Mouse (Mus musculus): Measurements from ENCODE around the gene Dop1b. TPM values are rescaled to one million over a fixed set of nuclear protein-coding genes. Genes with fewer than 3 reads are reported as not detected.

The Dop1b gene
- polyA plus RNA-seq, 1 experiment: 89.3 TPM

DNA sequence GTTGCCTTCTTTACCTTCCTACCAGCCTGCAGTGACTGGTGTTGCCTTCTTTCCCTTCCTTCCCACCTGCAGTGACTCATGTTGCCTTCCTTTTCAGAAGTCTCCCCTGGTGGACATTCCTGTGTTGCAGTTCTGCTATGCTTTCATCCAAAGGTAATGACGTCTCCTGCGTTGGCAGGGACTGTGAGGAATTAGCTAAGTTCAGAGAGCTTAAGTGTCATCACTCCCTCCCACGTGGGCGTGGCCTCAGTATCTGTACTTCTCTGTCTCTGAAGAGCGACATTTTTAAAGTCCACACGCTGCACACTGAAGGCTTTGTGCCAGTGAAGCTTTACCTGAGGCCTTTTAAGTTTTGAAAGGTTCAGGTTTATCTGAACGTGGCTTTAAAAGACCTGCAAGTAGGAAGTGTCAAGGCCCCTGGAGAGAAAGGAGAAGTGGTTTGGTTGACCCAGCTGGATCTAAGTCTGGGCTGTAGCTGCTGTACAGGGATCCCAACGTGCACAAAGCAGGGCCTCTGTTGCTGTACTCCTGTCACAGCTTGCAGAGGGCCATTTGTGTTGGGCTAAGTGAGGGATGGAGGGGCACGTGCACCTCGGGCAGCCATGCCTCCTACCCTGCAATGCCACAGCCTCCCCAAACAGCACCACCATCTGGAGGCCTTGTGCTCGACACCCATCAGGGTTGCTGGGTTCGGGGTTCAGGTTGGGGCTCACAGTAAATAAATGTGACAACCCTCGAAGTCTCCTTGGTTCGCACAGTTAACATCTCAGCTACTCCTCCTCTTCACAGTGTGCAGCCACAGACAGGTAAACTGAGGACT lies 69.2 kb downstream of the Dop1b start:
- Histone ChIP-seq H3K27ac (ENCODE audit: insufficient read depth, low read length) (no peak overlapping the region), H3K4me1 (ENCODE audit: control insufficient read depth, insufficient read depth, low read length) (peaks cover 2% of the 10 kb centered on the region), H3K4me3 (ENCODE audit: insufficient read depth, low read length) (no peak overlapping the region)
- TF ChIP-seq POLR2A (IDR thresholded peaks at IDR 0.05; ENCODE audit: extremely low read depth, insufficient read depth, low read length) (no peak), CTCF (IDR thresholded peaks at IDR 0.05; ENCODE audit: extremely low read depth, insufficient read depth, low read length) (peak; percentile 27; the same call in 1 of the 2 replicates)

DNA sequence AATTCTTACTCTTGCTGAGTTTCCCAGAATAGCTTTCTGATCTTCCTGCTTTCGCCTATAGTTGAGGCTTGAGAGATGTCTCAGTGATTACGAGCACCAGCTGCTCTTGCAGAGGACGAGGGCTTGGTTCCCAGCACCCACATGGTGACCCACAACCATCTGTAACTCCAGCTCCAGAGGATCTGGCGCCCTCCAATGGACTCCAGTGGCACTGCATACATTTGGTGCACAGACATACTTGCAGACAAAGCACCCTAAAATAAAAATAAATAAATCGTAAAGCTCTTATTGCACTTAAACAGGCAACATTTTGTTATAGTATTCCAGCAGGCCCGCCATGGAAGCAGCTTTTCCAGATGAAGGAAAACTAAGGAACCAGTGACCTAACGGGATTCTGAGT lies 72.5 kb downstream of the Dop1b start:
- H3K4me3 ChIP-seq (ENCODE audit: insufficient read depth, low read length): no peak overlapping the region
- no peak overlapping the region for H3K27ac ChIP-seq (ENCODE audit: insufficient read depth, low read length)
- TF ChIP-seq CTCF (IDR thresholded peaks at IDR 0.05; ENCODE audit: extremely low read depth, insufficient read depth, low read length): 0 out of 2 replicates have a peak, but pooled peaks have one; percentile 8
- TF ChIP-seq POLR2A (IDR thresholded peaks at IDR 0.05; ENCODE audit: extremely low read depth, insufficient read depth, low read length): no peak
- H3K4me1 ChIP-seq (ENCODE audit: control insufficient read depth, insufficient read depth, low read length): peaks cover 2% of the 10 kb centered on the region

DNA sequence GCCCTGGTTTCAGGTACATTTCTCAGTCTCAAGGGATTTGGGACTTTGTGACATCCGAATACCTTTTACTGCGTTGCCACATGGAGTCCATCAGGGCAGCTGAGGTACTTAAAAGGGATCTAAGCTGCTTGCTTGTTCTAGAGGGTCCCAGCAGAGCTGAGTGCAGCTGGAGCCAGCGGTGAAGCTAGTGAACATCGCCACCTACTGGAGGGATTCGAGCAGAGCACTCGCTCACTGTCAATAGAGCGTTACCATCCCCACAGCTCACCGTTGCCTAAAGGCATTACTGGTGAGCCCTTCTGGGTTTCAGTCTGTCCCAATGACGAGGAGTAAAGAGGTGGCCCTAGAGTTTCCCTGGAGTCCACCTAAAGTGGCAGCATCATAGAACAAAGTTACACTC lies 74.1 kb downstream of the Dop1b start:
- TF ChIP-seq CTCF (IDR thresholded peaks at IDR 0.05; ENCODE audit: extremely low read depth, insufficient read depth, low read length): peak; percentile 91
- TF ChIP-seq POLR2A (IDR thresholded peaks at IDR 0.05; ENCODE audit: extremely low read depth, insufficient read depth, low read length): no peak
- H3K4me1 ChIP-seq (ENCODE audit: control insufficient read depth, insufficient read depth, low read length): no peaks in the 10 kb centered on the region

DNA sequence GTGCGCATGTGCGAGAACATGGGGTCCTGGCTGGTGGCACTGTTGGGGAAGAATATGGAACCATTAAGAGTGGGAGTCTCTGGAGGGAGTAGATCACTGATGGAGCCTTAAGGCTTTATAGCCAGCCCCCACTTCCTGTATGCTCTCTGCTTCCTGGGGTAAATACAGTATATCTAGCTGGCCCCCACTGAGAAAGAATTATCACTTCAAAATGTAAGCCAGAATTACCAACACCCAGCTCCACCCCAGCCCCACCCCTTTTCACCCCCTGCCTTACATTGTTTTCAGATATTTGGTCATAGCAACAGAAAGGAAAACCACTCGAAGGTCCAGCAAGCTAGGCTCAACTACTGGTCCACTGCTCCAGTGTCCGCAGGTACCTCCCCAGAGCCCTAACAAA lies 76.7 kb downstream of the Dop1b start:
- no peak overlapping the region for H3K27ac ChIP-seq (ENCODE audit: insufficient read depth, low read length)
- TF ChIP-seq CTCF (IDR thresholded peaks at IDR 0.05; ENCODE audit: extremely low read depth, insufficient read depth, low read length) (no peak), POLR2A (IDR thresholded peaks at IDR 0.05; ENCODE audit: extremely low read depth, insufficient read depth, low read length) (no peak)
- H3K4me3 ChIP-seq (ENCODE audit: insufficient read depth, low read length): no peak overlapping the region
- H3K4me1 ChIP-seq (ENCODE audit: control insufficient read depth, insufficient read depth, low read length): no peaks in the 10 kb centered on the region

More for the DNA sequence above, 74.1 kb downstream of the Dop1b start:
- Histone ChIP-seq H3K27ac (ENCODE audit: insufficient read depth, low read length) (no peak overlapping the region), H3K4me3 (ENCODE audit: insufficient read depth, low read length) (no peak overlapping the region)

DNA sequence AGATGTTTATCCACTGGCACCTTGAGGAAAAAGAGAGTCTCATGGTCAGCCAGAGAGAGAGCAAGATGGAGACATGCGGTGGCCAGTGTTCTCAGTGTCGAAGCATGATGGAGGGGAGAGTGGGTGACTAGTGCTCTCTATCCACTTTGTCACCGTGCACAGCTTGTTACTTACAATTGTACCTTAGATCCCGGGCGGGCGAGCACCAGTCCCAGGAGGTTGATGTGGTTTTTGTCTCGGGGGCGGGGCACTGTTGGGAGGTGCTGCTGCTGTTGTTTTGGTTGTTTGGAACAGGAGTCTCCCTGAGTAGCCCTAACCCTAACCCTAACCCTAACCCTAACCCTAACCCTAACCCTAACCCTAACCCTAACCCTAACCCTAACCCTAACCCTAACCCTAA lies 77.2 kb downstream of the Dop1b start:
- no peak overlapping the region for H3K27ac ChIP-seq (ENCODE audit: insufficient read depth, low read length)
- H3K4me3 ChIP-seq (ENCODE audit: insufficient read depth, low read length): no peak overlapping the region
- no peaks in the 10 kb centered on the region for H3K4me1 ChIP-seq (ENCODE audit: control insufficient read depth, insufficient read depth, low read length)
- TF ChIP-seq CTCF (IDR thresholded peaks at IDR 0.05; ENCODE audit: extremely low read depth, insufficient read depth, low read length): no peak
- no peak for TF ChIP-seq POLR2A (IDR thresholded peaks at IDR 0.05; ENCODE audit: extremely low read depth, insufficient read depth, low read length)

DNA sequence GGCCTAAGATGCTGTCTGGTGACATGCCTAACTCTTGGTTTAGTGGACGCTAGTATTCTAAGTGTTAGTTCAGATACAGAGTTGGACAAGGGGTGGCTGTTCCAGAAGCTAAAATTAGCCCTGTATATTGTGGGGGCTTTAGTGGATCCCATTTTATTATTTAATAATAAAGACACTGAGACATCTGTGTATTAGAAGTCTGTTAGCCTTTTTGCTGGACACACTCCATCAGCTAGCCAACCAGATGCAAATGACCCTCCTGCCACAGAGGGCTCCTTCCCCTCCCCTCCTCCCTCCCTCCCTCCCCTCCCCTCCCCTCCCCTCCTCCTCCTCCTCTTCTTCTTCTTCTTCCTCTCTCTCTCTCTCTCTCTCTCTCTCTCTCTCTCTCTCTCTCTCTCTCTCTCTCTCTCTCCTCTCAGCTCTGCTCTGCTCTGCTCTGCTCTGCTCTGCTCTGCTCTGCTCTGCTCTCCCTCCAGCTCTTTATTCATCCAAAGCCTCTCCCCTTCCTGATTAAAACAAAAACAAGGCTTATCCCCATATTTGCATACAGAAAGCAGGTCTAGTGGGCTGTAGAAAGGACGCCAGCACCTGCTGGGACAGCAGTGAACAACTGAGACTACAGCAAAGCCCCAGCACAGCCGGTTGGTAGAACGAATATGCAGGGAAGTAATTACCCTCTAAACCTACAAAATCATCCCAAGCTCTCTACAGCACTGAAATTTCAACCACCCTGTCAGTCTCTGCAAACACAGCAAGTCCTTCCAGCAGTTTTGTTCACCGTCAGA lies 78.5 kb downstream of the Dop1b start:
- TF ChIP-seq POLR2A (IDR thresholded peaks at IDR 0.05; ENCODE audit: extremely low read depth, insufficient read depth, low read length) (no peak), CTCF (IDR thresholded peaks at IDR 0.05; ENCODE audit: extremely low read depth, insufficient read depth, low read length) (no peak)
- H3K27ac ChIP-seq (ENCODE audit: insufficient read depth, low read length): no peak overlapping the region
- H3K4me1 ChIP-seq (ENCODE audit: control insufficient read depth, insufficient read depth, low read length): no peaks in the 10 kb centered on the region
- H3K4me3 ChIP-seq (ENCODE audit: insufficient read depth, low read length): no peak overlapping the region

DNA sequence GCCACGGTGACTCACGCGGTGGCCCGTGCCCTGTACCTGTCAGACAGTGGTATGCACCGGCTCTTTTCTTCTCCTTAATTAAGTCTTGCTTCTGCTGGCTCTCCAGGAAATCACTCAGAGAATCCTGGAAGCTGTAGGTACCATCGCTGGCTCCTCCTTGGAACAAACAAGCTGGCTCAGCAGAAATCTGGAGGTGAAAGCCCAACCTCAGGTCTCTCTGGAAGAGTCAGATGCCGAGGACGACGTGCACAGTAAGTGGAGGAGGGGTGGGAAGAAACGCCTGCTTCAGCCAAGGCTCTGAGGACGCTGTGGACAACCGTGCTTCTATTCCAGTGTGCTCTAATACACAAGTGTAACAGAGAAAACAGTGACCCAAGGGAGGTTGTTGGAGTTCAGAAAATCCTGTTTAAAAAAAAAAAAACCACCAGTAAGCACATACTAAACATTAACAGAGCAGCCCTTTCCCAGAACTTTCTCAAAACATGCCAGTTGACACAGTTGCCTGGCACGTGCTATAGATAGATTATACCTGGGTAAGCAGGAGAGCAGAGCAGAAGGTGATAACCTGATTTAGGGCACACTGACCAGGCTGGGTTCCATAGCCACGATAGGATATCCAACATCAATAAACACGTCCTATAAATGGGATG lies 81.4 kb downstream of the Dop1b start:
- peaks cover 9% of the 10 kb centered on the region; the same call in 1 of the 2 replicates for H3K4me1 ChIP-seq (ENCODE audit: control insufficient read depth, insufficient read depth, low read length)
- H3K4me3 ChIP-seq (ENCODE audit: insufficient read depth, low read length): no peak overlapping the region
- H3K27ac ChIP-seq (ENCODE audit: insufficient read depth, low read length): no peak overlapping the region
- no peak for TF ChIP-seq CTCF (IDR thresholded peaks at IDR 0.05; ENCODE audit: extremely low read depth, insufficient read depth, low read length)
- no peak for TF ChIP-seq POLR2A (IDR thresholded peaks at IDR 0.05; ENCODE audit: extremely low read depth, insufficient read depth, low read length)

DNA sequence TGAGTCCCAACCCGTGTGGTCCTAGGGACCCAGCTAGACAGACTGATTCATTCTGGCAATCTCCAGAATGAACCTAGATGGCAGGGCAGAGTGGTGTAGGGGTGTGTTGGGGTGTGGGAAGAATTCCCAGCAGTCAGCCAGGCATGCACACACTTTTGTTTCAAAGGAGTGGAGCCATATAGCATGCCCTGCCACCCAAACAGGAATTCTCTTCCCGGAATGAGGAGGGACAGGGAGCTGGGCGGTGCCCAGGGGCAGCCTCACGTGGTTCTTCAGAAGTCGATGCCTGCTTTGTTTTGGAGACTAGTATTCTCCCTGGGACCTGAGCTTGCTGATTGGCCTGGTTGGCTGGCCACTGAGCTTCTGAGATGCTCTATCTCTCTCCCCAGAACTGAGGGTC lies 83.1 kb downstream of the Dop1b start:
- no peak for TF ChIP-seq POLR2A (IDR thresholded peaks at IDR 0.05; ENCODE audit: extremely low read depth, insufficient read depth, low read length)
- no peak for TF ChIP-seq CTCF (IDR thresholded peaks at IDR 0.05; ENCODE audit: extremely low read depth, insufficient read depth, low read length)
- Histone ChIP-seq H3K4me3 (ENCODE audit: insufficient read depth, low read length) (no peak overlapping the region), H3K27ac (ENCODE audit: insufficient read depth, low read length) (no peak overlapping the region), H3K4me1 (ENCODE audit: control insufficient read depth, insufficient read depth, low read length) (peaks cover 11% of the 10 kb centered on the region; the same call in 1 of the 2 replicates)

DNA sequence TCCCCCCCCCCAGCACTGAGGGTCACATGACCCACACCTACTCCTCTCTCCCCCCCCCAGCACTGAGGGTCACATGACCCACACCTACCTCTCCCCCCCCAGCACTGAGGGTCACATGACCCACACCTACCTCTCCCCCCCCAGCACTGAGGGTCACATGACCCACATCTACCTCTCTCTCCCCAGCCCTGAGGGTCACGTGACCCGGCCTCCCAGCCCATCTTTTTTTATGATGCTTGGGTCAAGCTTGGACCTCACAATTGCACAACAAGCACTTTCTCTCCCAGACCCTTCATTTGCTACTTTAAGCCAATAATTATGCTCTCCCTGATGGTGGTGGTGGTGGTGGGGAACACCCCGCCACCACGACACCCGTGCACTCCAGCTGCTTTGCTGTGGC lies 83.7 kb downstream of the Dop1b start:
- H3K27ac ChIP-seq (ENCODE audit: insufficient read depth, low read length): no peak overlapping the region
- no peak overlapping the region for H3K4me3 ChIP-seq (ENCODE audit: insufficient read depth, low read length)
- H3K4me1 ChIP-seq (ENCODE audit: control insufficient read depth, insufficient read depth, low read length): peaks cover 11% of the 10 kb centered on the region; the same call in 1 of the 2 replicates
- TF ChIP-seq CTCF (IDR thresholded peaks at IDR 0.05; ENCODE audit: extremely low read depth, insufficient read depth, low read length) (no peak), POLR2A (IDR thresholded peaks at IDR 0.05; ENCODE audit: extremely low read depth, insufficient read depth, low read length) (no peak)
